Mouse (Mus musculus) brain, embryonic 14.5 days (tissue): ENCODE measurements around the gene Rac2.

Experiments used
- CTCF ChIP-seq: fragments of 200-500 bp; IDR thresholded peaks from 2 replicates; pipeline ENCODE4 v1.5.1; 2012; ENCODE audit warnings: inconsistent platforms, mild to moderate bottlenecking, moderate library complexity, borderline replicate concordance; ENCODE audit not compliant: insufficient read depth, insufficient read length; ENCODE audit errors: extremely low read depth
- POLR2A ChIP-seq: fragments of 200-500 bp; IDR thresholded peaks from 2 replicates; pipeline ENCODE4 v1.6.1; 2012; ENCODE audit warnings: mild to moderate bottlenecking, inconsistent platforms, borderline replicate concordance; ENCODE audit not compliant: poor library complexity, insufficient read depth, insufficient read length, severe bottlenecking; ENCODE audit errors: extremely low read depth

GRCm38 (mm10) chr15:78591680-78592451 lies 19.3 kb upstream of the Rac2 start:
- no peak for TF ChIP-seq POLR2A
- TF ChIP-seq CTCF, result no peak
